Mouse (Mus musculus): ENCODE results near the gene Ube2h. TPM values are rescaled to one million over a fixed set of nuclear protein-coding genes. Genes with fewer than 3 reads are reported as not detected.
A peak's percentile ranks its signal among the peaks of the same experiment; 100 is the strongest.

Ube2h gene
- total RNA-seq, 2 experiments from 2014 or later, result 64.8 to 68.6 TPM

GRCm38 (mm10) chr6:30299683-30300082 is 4.7 kb downstream of the Ube2h start:
- DNase-seq, result no peak

- DNase-seq, result no peak
Measured at GRCm38 (mm10) chr6:30299116-30299515, 5.2 kb downstream of the Ube2h start.

- no peak for DNase-seq
Measured at GRCm38 (mm10) chr6:30292579-30292978, 11.8 kb downstream of the Ube2h start.

- DNase-seq, result peak; percentile 7
Measured at GRCm38 (mm10) chr6:30287958-30288357, 16.4 kb downstream of the Ube2h start.

GRCm38 (mm10) chr6:30286642-30287041 is 17.7 kb downstream of the Ube2h start:
- DNase-seq, result no peak

- no peak for DNase-seq
Measured at GRCm38 (mm10) chr6:30284177-30284576, 20.2 kb downstream of the Ube2h start.

GRCm38 (mm10) chr6:30282361-30282760 is 22.0 kb downstream of the Ube2h start:
- no peak for DNase-seq

- DNase-seq, result no peak
Measured at GRCm38 (mm10) chr6:30278374-30278773, 26.0 kb downstream of the Ube2h start.

- DNase-seq, result no peak
Measured at GRCm38 (mm10) chr6:30276882-30277281, 27.5 kb downstream of the Ube2h start.

- DNase-seq, result peak; percentile 36
Measured at GRCm38 (mm10) chr6:30276375-30276774, 28.0 kb downstream of the Ube2h start.

- no peak for DNase-seq
Measured at GRCm38 (mm10) chr6:30275159-30275847, 29.0 kb downstream of the Ube2h start.

GRCm38 (mm10) chr6:30272911-30273310 is 31.4 kb downstream of the Ube2h start:
- no peak for DNase-seq

- no peak for DNase-seq
Measured at GRCm38 (mm10) chr6:30272338-30272905, 31.9 kb downstream of the Ube2h start.

GRCm38 (mm10) chr6:30269846-30270245 is 34.5 kb downstream of the Ube2h start:
- no peak for DNase-seq

GRCm38 (mm10) chr6:30267486-30267885 is 36.9 kb downstream of the Ube2h start:
- DNase-seq, result no peak

- DNase-seq, result peak; percentile 10
Measured at GRCm38 (mm10) chr6:30265402-30265801, 38.9 kb downstream of the Ube2h start.

- no peak for DNase-seq
Measured at GRCm38 (mm10) chr6:30263053-30263452, 41.3 kb downstream of the Ube2h start.

GRCm38 (mm10) chr6:30259271-30259670 is 45.1 kb downstream of the Ube2h start:
- DNase-seq, result no peak

GRCm38 (mm10) chr6:30257962-30258361 is 46.4 kb downstream of the Ube2h start:
- DNase-seq, result no peak

- DNase-seq, result no peak
Measured at GRCm38 (mm10) chr6:30255846-30256245, 48.5 kb downstream of the Ube2h start.

GRCm38 (mm10) chr6:30252271-30253010 is 51.9 kb downstream of the Ube2h start:
- DNase-seq, result no peak

GRCm38 (mm10) chr6:30248708-30249107 is 55.6 kb downstream of the Ube2h start:
- no peak for DNase-seq

- DNase-seq, result no peak
Measured at GRCm38 (mm10) chr6:30245940-30246339, 58.4 kb downstream of the Ube2h start.

Measured in gastrocnemius, postnatal 10 days (tissue).